Mouse (Mus musculus): ENCODE measurements around the gene Dmtf1.
A peak's percentile ranks its signal among the peaks of the same experiment; 100 is the strongest.
"Not testable (repeated sequence)": the region's sequence is repeated elsewhere in the genome, so short reads cannot be mapped to it uniquely, and the experiment has no call there.

Gene Dmtf1

GRCm38 (mm10) chr5:9161456-9162041 is at the start of gene Dmtf1:
Gene Dmtf1 (minus strand): TSS chr5:9161776.
- peak; percentile 87 to 88 for DNase-seq (ENCODE audit: low spot score in 2 of 2)

- DNase-seq (ENCODE audit: low spot score in 2 of 2) = no peak
These were observed 24.9 kb upstream of the Dmtf1 start for GRCm38 (mm10) chr5:9186467-9186866.

GRCm38 (mm10) chr5:9173295-9173694 is 11.7 kb upstream of the Dmtf1 start:
- no peak for DNase-seq (ENCODE audit: low spot score in 2 of 2)

- not testable (repeated sequence) for DNase-seq (ENCODE audit: low spot score in 2 of 2)
These were observed 7.9 kb upstream of the Dmtf1 start for GRCm38 (mm10) chr5:9169328-9170005.

DNA sequence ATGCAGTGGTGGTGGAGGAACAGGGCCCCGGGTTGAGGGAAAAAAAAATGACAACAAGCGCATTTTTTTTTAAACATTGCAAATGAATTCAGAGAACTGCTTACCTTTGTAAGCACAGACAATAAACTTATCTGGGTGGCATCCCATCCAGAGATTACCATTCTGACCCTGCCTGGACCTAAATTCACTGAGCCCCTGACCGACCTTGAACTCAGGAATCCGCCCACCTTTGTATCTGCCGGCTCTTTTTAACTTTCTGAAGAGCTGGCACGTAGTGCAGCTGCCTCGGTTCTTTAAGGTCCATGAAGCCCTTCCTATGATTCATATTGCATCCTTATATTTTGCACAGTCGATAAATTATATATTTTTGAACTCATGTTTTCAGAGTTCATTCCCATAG is 4.8 kb upstream of the Dmtf1 start:
- no peak for DNase-seq (ENCODE audit: low spot score in 2 of 2)

DNA sequence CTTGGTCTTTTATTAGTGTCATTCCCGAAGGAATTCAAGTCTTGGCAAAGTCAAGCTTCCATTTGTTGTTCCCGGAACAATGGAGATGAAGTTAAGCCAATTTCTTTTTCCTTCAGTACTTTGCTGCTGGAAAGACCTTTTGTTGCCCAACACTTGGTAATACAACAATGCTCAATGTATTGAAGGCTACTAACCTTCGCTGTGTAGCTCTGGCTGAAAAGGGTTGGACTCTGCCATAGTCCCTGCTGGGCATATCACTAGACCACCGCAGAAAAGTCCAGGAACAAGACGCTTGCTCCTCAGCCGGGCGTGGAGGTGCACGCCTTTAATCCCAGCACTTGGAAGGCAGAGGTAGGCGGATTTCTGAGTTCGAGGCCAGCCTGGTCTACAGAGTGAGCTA is 3.6 kb upstream of the Dmtf1 start:
- DNase-seq (ENCODE audit: low spot score in 2 of 2) = not testable (repeated sequence)

DNA sequence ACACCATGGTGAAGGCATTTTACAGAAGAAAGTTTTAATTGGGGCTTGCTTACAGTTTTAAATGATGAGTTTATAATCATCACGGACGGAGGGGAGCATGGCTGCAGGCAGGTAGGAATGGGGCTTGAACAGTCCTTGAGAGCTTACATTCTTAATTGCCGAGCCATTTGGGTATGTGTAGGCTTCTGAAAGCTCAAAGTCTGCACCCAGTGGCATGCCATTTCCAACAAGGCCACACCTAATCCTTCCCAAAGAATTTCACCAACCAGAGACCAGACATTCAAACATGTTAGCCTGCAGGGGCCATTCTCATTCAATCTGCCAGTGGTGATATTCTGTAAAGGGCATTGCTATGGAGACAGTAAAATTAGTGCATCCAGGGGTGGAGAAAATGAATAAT is 1.8 kb upstream of the Dmtf1 start:
- DNase-seq (ENCODE audit: low spot score in 2 of 2) = no peak

- DNase-seq (ENCODE audit: low spot score in 2 of 2) = no peak
These were observed 512 bp upstream of the Dmtf1 start for GRCm38 (mm10) chr5:9162088-9162487.

DNA sequence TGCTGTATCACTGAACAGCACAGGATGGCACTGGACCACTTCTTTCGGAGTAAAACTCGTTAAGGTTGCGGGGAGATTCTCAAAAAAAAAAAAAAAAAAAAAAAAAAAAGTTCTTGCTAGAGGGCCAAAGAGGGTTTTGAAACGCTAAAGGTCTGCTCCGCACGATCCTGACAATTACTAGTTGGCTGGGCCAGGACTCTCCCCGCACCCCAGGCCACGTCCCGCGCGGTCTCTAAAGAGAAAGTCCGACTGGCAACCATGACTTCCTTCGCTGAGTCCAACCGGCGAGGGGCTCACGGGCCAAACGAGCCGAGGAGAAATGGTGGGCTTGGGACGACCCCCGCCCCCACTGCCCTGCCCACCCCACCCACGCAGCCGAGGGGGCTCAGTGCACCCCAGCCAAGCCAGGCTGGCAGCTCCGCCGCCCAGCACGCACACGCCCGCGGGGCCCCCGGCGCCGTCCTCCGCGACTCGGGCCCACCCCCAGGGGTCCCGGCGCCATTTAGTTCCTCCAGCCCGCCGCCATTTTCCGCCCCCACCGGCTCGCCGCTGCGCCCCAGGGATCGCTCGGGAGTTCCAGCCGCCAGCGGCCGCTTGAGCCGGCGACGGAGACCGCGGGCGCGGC is 633 bp downstream of the Dmtf1 start:
- peak in 1 of 2 experiments; percentile 50 for DNase-seq (ENCODE audit: low spot score in 2 of 2)

DNA sequence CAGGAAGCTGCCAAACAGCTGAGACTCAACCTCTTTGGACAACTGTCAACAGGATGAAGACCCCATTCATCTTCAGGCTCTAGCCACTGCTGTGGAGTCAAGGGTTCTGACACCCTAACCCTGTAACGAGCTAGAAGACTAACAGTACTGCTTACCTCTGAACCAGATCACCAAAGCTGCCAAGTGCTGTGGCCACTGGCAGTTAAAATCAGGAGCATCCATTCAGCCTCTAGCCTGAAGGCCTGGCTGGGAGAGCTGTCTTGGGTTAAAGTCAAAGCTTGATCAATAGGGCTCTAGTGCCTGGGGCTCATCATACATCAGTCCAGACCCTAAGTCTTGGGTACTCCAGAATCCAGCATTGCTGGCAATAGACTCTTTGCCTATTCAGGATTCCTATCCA is 4.2 kb downstream of the Dmtf1 start:
- DNase-seq (ENCODE audit: low spot score in 2 of 2) = no peak

DNA sequence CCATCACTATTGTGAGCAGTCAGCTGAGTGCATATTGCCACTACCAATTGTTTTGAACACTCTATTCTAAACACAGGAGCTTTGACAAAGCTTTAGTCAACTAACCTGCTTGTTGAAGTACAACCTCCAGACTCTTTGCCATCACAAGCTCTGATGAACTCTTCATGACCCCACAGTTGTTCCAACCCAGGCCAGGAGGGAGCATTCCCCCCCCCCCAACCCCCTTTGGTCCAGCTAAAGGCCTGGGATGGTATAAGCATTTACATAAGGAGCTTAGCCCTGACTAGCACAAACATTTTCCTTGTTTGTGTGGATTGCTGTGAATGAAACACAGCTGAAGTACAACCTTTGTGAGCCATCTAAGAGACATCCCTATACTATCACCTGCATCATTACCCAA is 4.8 kb downstream of the Dmtf1 start:
- no peak for DNase-seq (ENCODE audit: low spot score in 2 of 2)

DNA sequence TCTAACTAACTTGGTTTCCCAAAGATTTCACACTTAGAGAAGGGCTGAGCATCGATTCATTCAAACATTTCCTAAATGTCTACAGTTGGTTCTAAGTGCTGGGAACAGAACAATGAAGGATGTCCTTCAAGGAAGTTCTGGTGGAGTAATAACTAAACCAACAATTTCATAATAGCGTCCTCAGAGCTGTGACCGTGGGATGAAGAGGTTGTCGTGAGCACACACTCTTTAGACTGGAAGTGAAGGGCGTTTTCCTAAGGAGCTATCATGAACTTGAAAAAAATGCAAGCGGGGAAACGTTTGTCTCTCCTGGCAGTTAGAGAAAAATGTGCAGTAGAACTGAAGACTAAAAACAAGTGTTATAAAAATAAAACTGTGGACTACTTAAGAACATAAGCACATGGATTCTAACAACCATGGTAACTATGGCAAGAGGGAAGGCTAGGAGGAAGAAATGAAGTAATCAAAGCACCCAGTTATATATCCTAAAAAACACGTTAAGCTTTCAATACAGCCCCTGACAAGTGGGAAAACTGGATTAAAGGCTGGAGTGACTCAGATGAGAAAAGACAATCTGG is 12.2 kb downstream of the Dmtf1 start:
- DNase-seq (ENCODE audit: low spot score in 2 of 2) = no peak

GRCm38 (mm10) chr5:9142376-9142775 is 19.2 kb downstream of the Dmtf1 start:
- DNase-seq (ENCODE audit: low spot score in 2 of 2) = no peak

DNA sequence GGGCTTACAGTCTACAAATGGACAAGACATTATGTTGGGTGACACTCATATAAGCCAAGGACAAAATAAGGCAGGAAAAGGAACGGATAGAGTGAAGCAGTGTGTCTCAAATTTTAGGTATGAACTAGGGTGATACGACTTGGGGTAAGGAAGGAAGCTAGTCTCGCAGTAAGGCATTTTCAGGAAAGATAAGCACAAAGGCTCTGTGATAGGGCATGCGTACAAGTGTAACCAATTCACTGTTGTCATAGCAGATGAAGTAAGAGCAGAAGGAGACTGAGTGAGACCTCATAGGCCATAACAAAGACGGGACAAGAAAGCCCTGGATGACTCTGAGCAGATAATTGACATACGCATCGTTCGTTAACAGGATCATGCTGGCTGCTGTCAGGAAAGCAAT is 20.9 kb downstream of the Dmtf1 start:
- no peak for DNase-seq (ENCODE audit: low spot score in 2 of 2)

- DNase-seq (ENCODE audit: low spot score in 2 of 2) = no peak
These were observed 26.0 kb downstream of the Dmtf1 start for GRCm38 (mm10) chr5:9135588-9135987.

DNA sequence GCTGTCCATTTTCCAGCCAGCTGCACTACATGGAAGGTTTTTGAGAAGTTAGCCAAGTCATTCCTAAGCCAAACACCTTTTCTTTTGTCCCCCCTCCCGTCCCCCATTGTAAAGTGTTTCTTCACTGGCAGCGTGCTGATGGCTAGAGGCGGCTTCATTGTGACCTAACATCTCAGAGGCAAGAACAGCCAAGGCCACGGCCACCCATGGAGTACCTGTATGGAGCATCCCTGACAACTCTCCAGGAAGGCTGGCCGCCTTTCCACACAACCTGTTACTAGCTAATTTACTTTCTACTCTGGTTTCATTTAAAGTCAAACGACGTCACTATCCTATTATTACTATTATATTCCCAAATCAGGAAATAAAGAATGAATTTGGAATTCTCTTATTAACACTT is 29.8 kb downstream of the Dmtf1 start:
- DNase-seq (ENCODE audit: low spot score in 2 of 2) = no peak

DNA sequence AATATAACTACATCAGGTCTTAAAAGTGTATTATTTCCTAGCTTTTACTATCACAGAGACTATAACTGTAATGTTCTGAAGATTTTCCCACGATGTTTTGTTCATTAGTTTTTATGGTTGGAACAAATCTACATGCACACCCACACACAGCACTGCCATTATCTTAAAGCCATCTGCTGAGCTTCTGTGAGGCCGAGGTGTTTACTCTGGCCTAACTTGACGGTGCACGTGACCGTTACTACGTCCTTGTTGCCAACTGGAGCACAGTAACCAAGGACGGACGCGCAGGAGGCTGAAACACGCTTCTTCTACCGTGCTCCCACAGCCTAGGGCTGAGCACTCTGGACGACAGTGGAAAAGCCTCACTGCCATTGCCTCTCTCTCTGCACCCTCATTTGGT is 33.0 kb downstream of the Dmtf1 start:
- no peak for DNase-seq (ENCODE audit: low spot score in 2 of 2)

DNA sequence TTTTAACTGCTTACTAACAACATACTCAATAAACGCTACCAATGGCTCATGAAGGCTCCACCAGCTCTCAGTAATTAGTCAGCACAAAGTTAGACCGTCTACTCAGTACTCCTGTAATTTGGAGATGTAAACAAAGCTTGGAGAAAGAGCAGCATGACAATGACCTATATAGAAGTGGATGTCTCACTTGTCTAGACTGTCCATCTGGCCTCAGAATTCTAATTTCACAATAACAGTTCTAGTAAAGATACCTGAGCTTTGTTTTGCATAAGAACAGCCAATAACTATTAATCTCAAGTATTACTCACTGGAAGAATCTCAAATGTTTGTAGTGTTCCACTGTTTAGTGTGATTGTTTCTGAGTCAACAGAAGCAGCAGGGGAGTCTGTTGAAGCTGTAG is 37.4 kb downstream of the Dmtf1 start:
- DNase-seq (ENCODE audit: low spot score in 2 of 2) = no peak

DNA sequence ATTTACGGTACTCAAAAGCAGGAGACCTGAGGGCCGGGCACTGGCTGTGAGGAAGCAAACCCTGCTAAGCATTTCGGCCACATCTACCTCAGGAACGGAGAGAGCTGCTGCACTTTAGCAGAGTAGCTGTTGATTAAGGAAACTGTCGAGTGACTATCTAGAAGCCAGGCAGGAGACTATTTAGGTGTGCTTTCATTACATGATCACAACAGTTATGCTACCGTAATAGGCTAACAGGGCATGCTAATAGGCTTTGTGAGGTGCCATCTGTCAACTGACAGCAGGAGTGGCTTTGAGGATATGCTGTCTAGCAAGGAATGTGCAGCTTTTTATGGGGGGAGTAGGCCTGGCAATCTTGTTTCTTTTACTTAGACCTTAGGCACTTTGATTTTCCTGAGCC is 47.4 kb downstream of the Dmtf1 start:
- DNase-seq (ENCODE audit: low spot score in 2 of 2) = no peak

GRCm38 (mm10) chr5:9111759-9112158 is 49.8 kb downstream of the Dmtf1 start:
- peak; percentile 23 to 41 for DNase-seq (ENCODE audit: low spot score in 2 of 2)

DNA sequence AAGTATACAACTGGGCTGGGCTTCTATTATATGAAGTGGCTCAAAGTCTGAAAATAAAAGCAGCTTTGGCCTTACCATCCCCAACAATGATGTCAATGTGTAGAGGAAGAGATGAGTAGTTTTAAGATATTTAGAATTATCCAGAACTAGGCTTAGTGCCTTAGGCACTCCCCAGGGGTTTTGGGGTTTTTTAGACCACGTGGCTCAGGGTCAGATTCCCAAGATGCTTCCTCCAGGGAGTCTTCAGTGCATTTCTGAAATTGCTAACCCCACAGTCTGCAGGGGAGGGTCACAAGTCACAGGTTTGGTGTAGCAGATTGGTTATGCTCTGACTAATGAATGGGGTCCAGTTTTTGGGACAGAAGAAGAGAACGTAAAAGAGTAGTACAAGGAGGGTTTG is 50.3 kb downstream of the Dmtf1 start:
- DNase-seq (ENCODE audit: low spot score in 2 of 2) = no peak

DNA sequence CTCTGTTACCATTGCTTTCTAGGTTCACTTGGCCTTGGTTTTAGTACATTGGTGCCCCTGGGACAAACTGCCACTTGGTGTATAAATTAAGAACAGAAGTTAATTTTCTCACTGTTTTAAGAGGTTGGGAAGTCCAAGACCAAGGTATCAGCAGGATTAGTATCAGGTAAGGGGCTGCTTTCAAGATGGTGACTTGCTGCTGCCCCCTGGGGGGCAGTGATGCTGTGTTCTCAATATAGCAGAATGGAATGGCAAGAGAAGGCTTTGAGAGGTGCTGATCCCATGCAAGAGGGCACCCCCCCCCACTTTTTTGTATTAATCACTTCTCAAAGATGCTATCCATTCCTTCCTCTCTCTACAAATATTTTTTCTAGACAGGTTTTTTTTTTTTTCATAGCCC is 52.0 kb downstream of the Dmtf1 start:
- no peak for DNase-seq (ENCODE audit: low spot score in 2 of 2)

DNA sequence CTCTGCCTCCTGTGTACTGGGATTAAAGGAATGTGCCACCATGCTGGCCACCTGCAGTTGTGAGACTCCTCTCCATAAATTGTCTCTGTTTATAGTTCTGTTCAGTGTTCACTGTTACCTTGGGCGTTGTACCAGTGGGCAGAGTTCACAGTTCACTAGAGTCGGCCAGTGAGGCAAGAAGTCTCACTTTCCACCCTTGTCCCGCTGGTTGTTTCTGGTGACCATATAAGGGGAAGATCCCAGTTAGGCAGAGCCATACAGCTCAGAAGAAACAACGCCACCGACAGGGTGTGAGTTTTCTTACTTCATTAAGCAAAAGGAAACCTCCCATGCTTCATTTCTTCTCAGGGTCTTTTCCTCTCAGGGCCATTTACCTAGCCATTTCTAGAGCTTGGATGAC is 53.1 kb downstream of the Dmtf1 start:
- DNase-seq (ENCODE audit: low spot score in 2 of 2) = no peak
